Mouse (Mus musculus) megakaryocyte, embryonic 14.5 days (primary cell): ENCODE results near the gene Ppp2r2c.

Source experiments
- FLI1 ChIP-seq: IDR thresholded peaks from 2 replicates; pipeline ENCODE4 v1.6.1; 2012; ENCODE audit warnings: low read length, inconsistent platforms, mixed read lengths
- GATA1 ChIP-seq: IDR thresholded peaks from 3 replicates; pipeline ENCODE4 v1.6.1; 2012; ENCODE audit warnings: mixed read lengths, low read length, inconsistent platforms, borderline replicate concordance

DNA sequence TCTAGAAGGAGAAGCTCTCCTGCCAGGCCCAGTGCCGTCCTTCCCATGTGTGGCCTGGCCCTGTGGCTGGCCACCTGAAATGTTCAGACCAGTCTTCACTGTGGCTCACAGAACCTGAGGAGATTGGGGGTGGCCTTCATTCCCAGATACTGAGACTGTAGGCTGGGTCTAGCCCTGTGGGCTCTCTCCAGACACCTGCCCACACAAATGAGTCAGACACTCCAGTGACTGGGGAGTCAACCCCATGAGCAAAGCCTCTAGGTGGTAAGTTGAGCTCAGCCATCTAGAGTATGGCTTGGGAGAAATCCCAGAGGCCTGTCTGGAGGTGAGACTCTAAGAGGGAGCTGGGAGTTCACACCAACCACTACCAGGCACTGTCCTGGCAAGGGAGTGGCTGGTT lies 53.6 kb downstream of the Ppp2r2c start:
- no peak for TF ChIP-seq FLI1
- no peak for TF ChIP-seq GATA1
